Mouse (Mus musculus) forebrain, embryonic 16.5 days (tissue): ENCODE measurements at regions not wholly inside any gene's neighbourhood (a gene's known extent, or its start where the extent isn't known, plus 50 kb on each side); places are given as distances from the start of the nearest gene placed in this dataset.

ENCODE experiments used
- ATAC-seq: fragments of 200-750 bp; cut with Nextera tagmentation; 2 replicates; pipeline ENCODE4 v1.8.0; 2017; ENCODE audit warnings: mild to moderate bottlenecking, moderate library complexity
- H3K27ac ChIP-seq: fragments of 300-500 bp; sonication (generic); 2 replicates; pipeline ENCODE4 v1.5.1; 2014; ENCODE audit warnings: low read length, control low read depth
- H3K27me3 ChIP-seq: fragments of 300-500 bp; sonication (generic); replicated peaks from 2 replicates; pipeline ENCODE4 v1.6.1; 2014; ENCODE audit warnings: low read length; ENCODE audit not compliant: control insufficient read depth, insufficient read depth
- H3K36me3 ChIP-seq: fragments of 300-500 bp; sonication (generic); 2 replicates; pipeline ENCODE4 v1.6.1; 2014; ENCODE audit not compliant: control insufficient read depth, insufficient read depth
- H3K4me1 ChIP-seq: fragments of 300-500 bp; sonication (generic); replicated peaks from 2 replicates; pipeline ENCODE4 v1.6.1; 2014; ENCODE audit warnings: low read length; ENCODE audit not compliant: control insufficient read depth, insufficient read depth
- H3K4me2 ChIP-seq: fragments of 300-500 bp; sonication (generic); 2 replicates; pipeline ENCODE4 v1.6.1; 2014; ENCODE audit warnings: mild to moderate bottlenecking, low read length, control low read depth
- H3K4me3 ChIP-seq: fragments of 300-500 bp; sonication (generic); replicated peaks from 2 replicates; pipeline ENCODE4 v1.5.1; 2014; ENCODE audit warnings: mild to moderate bottlenecking, low read length, control low read depth
- H3K9ac ChIP-seq: fragments of 300-500 bp; sonication (generic); replicated peaks from 2 replicates; pipeline ENCODE4 v1.6.1; 2014; ENCODE audit warnings: low read depth, low read length, control low read depth
- H3K9me3 ChIP-seq: fragments of 300-500 bp; sonication (generic); 2 replicates; pipeline ENCODE4 v1.6.1; 2016; ENCODE audit warnings: low read length; ENCODE audit not compliant: control insufficient read depth
- WGBS: fragments of 180-500 bp; shearing (Covaris S2); extraction: QIAGEN DNeasy Blood & Tissue Kit; methylation state at CpG from one replicate; pipeline ENCODE4 v1.1.7; 2014; 5-methylcytosine and 5-hydroxymethylcytosine counted together

DNA sequence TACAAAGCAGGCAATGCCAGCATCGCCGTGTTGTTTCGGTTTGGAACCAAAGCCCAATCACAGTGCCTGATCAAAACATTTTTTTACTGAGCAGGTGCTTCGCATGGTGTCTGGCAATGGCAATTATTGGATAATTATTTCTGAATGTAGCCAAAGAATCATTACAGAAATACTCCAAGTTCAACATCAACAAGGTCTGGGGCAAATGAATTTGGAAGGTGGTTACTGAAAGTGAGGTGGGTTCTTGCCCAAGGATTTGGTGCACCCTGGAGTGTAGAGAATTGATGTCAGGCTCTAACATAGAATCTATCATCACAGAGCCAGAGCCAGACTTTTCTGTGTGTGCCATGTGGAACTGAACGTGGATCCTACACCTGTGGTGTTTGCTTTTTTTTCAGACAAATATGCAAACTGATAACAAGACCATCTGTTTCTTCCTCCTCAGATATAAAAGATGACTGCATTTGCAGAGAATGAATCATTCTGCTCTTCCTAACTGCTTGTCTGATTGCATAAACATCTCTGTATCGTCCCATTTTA lies 2240.9 kb upstream of the Gm7489 start:
- no peak overlapping the region for H3K4me3 ChIP-seq
- WGBS = 50% methylated on average over 6 of the region's 6 CpGs
- H3K4me2 ChIP-seq = no peak overlapping the region
- H3K9me3 ChIP-seq = no peaks in the 10 kb centered on the region
- H3K36me3 ChIP-seq = no peaks in the 10 kb centered on the region
- H3K4me1 ChIP-seq = no peaks in the 10 kb centered on the region
- peak; percentile 93 for ATAC-seq
- H3K27ac ChIP-seq = no peak overlapping the region
- H3K27me3 ChIP-seq = no peaks in the 10 kb centered on the region
- no peak overlapping the region for H3K9ac ChIP-seq

DNA sequence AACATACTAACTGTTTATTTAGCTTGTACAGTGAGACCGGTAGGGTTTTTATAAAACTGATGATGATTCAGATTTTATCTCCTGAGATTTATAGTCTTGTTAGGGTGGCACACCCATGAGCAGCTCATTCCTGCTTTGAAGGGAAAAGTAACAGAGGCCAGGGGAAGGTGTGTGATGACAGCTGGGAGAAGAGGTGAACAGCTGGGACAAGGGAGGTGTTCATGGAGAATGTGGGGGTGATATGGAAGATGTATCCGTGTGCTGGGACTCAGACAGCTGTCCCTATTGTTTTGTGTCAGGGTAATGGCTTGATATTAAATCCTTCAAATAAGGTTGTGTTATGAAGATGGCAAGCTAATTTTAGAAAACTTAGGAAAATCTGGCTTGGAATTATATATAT lies 2238.4 kb upstream of the Gm7489 start:
- no peaks in the 10 kb centered on the region for H3K27me3 ChIP-seq
- no peaks in the 10 kb centered on the region for H3K4me1 ChIP-seq
- 76% methylated on average over 2 of the region's 2 CpGs for WGBS
- no peaks in the 10 kb centered on the region for H3K9me3 ChIP-seq
- H3K4me3 ChIP-seq = no peak overlapping the region
- no peak for ATAC-seq
- H3K4me2 ChIP-seq = no peak overlapping the region
- no peaks in the 10 kb centered on the region for H3K36me3 ChIP-seq
- no peak overlapping the region for H3K9ac ChIP-seq
- no peak overlapping the region for H3K27ac ChIP-seq

DNA sequence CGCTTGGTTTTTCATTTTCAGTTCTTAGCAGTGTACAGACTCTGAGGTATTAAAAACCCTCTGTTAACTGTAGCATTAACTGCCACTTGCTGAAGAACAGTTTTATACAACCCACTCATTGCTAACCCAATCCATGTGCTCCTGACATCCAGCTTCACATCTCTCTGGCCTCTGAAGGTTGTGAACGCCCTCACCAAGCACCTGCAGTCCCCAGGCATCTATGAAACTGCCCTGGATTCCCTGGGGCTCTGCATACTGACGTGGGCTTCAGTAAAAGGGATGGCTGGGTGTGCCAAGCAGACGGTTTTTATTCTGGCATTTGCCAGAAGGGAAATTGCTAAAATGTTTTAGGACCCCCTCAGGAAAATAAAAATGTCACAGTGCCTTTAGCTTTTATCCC lies 2232.2 kb upstream of the Gm7489 start:
- WGBS = 65% methylated on average over 4 of the region's 4 CpGs
- Histone ChIP-seq H3K27me3 (no peaks in the 10 kb centered on the region), H3K9me3 (peaks cover 4% of the 10 kb centered on the region), H3K27ac (no peak overlapping the region), H3K4me3 (no peak overlapping the region), H3K4me2 (no peak overlapping the region), H3K36me3 (no peaks in the 10 kb centered on the region), H3K9ac (no peak overlapping the region), H3K4me1 (no peaks in the 10 kb centered on the region)
- ATAC-seq = no peak

DNA sequence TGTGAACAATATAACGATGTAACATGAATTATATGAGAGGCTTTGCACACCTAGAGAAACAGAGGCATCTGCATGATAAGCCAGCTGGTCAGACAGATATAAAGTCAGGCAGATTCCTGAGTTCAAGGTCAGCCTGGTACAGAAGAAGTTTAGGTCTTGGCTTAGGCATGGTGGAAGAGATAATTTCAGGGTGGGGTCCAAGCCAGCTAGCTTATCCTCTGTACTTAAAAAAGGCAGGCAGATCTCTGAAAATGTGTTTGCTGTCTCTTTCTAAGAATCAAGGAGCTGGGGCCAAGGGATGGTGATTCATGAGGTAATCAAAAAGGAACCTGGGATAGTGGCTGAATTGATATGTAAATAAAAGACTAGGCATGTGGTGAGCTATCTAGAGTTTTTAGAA lies 2227.1 kb upstream of the Gm7489 start:
- Histone ChIP-seq H3K4me3 (no peak overlapping the region), H3K9ac (no peak overlapping the region), H3K4me1 (no peaks in the 10 kb centered on the region), H3K27ac (no peak overlapping the region), H3K27me3 (no peaks in the 10 kb centered on the region), H3K36me3 (no peaks in the 10 kb centered on the region), H3K9me3 (peaks cover 9% of the 10 kb centered on the region), H3K4me2 (no peak overlapping the region)
- no peak for ATAC-seq
- WGBS = 76% methylated on average over 1 of the region's 1 CpGs

GRCm38 (mm10) chr15:51668340-51668739 lies 2216.4 kb upstream of the Gm7489 start:
- Histone ChIP-seq H3K4me3 (no peak overlapping the region), H3K4me1 (no peaks in the 10 kb centered on the region), H3K27ac (no peak overlapping the region), H3K4me2 (no peak overlapping the region), H3K27me3 (0 out of 2 replicates have a peak, but pooled peaks cover 2% of the 10 kb centered on the region), H3K36me3 (no peaks in the 10 kb centered on the region), H3K9me3 (no peaks in the 10 kb centered on the region), H3K9ac (no peak overlapping the region)
- 80% methylated on average over 3 of the region's 3 CpGs for WGBS
- ATAC-seq = no peak

- ATAC-seq = no peak
- H3K4me2 ChIP-seq = no peak overlapping the region
- H3K27me3 ChIP-seq = 0 out of 2 replicates have a peak, but pooled peaks cover 2% of the 10 kb centered on the region
- H3K36me3 ChIP-seq = no peaks in the 10 kb centered on the region
- H3K4me3 ChIP-seq = no peak overlapping the region
- no peaks in the 10 kb centered on the region for H3K4me1 ChIP-seq
- H3K9me3 ChIP-seq = no peaks in the 10 kb centered on the region
- no peak overlapping the region for H3K27ac ChIP-seq
- WGBS = 74% methylated on average over 18 of the region's 18 CpGs
- no peak overlapping the region for H3K9ac ChIP-seq
Observed at GRCm38 (mm10) chr15:51671667-51672372, 2212.9 kb upstream of the Gm7489 start.

DNA sequence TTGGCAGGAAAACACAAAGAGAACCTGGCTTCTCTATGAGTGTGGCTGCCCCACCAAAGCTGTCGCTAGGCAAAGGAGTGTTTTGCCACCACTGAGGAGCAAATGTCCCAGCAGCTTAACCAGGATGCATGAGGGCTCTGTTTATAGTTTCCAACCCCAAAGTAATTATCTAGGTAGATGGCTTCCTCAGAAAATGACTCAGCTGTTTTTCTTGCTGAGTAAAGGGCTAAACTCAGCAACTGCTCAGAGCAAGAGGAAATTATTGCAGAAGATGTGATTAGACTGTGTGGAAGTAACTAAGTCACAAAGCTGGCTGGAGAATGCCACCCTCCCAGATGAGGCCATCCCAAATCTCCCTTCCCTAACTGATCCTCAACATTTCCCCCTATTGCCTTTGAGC lies 2211.2 kb upstream of the Gm7489 start:
- 52% methylated on average over 1 of the region's 1 CpGs for WGBS

DNA sequence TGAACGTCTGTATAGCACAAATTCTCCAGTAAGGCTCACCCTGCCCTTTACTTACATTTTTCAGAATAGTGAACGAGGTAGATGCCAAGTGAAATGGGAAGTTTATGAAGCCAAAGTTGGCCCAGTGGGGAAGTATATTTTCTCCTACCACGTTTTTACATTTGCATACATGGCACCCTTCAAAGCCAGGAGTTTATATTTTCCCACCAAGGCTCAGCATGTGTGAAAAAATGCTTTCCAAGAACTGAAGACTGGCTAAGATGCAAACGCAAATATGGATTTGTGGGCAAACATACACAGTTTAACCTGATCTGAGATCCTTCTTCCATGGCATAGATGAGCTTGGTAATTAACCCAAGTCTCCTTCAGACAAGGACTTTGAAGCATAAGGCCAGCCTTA lies 2209.4 kb upstream of the Gm7489 start:
- no peak for ATAC-seq
- Histone ChIP-seq H3K4me2 (no peak overlapping the region), H3K27me3 (0 out of 2 replicates have a peak, but pooled peaks cover 2% of the 10 kb centered on the region), H3K36me3 (no peaks in the 10 kb centered on the region), H3K9me3 (no peaks in the 10 kb centered on the region), H3K4me3 (no peak overlapping the region), H3K27ac (no peak overlapping the region), H3K9ac (no peak overlapping the region), H3K4me1 (no peaks in the 10 kb centered on the region)
- 41% methylated on average over 4 of the region's 4 CpGs for WGBS

More for the DNA sequence above, 2211.2 kb upstream of the Gm7489 start:
- no peak for ATAC-seq
- Histone ChIP-seq H3K9me3 (no peaks in the 10 kb centered on the region), H3K27ac (no peak overlapping the region), H3K4me3 (no peak overlapping the region), H3K36me3 (no peaks in the 10 kb centered on the region), H3K4me1 (no peaks in the 10 kb centered on the region), H3K27me3 (0 out of 2 replicates have a peak, but pooled peaks cover 2% of the 10 kb centered on the region), H3K4me2 (no peak overlapping the region), H3K9ac (no peak overlapping the region)

DNA sequence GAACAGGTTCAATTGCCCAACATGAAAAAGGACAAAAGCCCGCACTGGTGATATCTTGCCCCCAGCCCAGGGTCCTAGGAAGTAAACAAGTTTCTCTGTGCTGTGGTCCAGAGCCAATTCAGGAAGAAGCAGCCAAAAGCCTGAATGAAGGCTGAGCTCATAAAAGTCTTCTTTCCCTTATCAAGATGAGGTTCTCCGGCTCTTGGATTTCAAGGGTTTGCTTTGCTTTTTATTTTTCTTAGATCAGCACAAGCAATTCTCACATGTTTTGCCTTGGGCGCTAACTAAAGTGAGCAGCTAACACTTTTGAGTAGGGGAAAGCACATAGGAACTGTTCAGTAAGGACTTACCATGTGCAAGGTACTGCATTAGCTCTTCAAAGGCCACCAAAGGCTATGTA lies 2208.0 kb upstream of the Gm7489 start:
- 92% methylated on average over 3 of the region's 3 CpGs for WGBS
- Histone ChIP-seq H3K4me2 (no peak overlapping the region), H3K4me3 (no peak overlapping the region), H3K27me3 (0 out of 2 replicates have a peak, but pooled peaks cover 2% of the 10 kb centered on the region), H3K4me1 (no peaks in the 10 kb centered on the region), H3K27ac (no peak overlapping the region), H3K36me3 (no peaks in the 10 kb centered on the region), H3K9me3 (no peaks in the 10 kb centered on the region), H3K9ac (no peak overlapping the region)
- no peak for ATAC-seq
